Mouse (Mus musculus) ES-E14 (cell line): ENCODE results near the gene Olfr223.

ENCODE experiments used
- CHD2 ChIP-seq: IDR thresholded peaks from 2 replicates; pipeline ENCODE4 v1.6.1; 2014; ENCODE audit warnings: mild to moderate bottlenecking, low read depth, low read length, inconsistent platforms
- HCFC1 ChIP-seq: IDR thresholded peaks from 2 replicates; pipeline ENCODE4 v1.6.1; 2012; ENCODE audit warnings: low read length, inconsistent platforms, borderline replicate concordance; ENCODE audit not compliant: insufficient read depth
- MAFK ChIP-seq: IDR thresholded peaks from 2 replicates; pipeline ENCODE4 v1.6.1; 2014; ENCODE audit warnings: mild to moderate bottlenecking, low read depth, low read length, inconsistent platforms; ENCODE audit not compliant: insufficient read depth
- ZNF384 ChIP-seq: IDR thresholded peaks from 2 replicates; pipeline ENCODE4 v1.6.1; 2012; ENCODE audit warnings: low read depth, low read length, inconsistent platforms

- no peak for TF ChIP-seq HCFC1
- TF ChIP-seq ZNF384 = no peak
- no peak for TF ChIP-seq MAFK
- TF ChIP-seq CHD2 = no peak
Measured at GRCm38 (mm10) chr11:59635821-59636694, 43.0 kb upstream of the Olfr223 start.
